Comparison of ENCODE assay signal across 18 mouse cellular contexts in the genomic region with DNA sequence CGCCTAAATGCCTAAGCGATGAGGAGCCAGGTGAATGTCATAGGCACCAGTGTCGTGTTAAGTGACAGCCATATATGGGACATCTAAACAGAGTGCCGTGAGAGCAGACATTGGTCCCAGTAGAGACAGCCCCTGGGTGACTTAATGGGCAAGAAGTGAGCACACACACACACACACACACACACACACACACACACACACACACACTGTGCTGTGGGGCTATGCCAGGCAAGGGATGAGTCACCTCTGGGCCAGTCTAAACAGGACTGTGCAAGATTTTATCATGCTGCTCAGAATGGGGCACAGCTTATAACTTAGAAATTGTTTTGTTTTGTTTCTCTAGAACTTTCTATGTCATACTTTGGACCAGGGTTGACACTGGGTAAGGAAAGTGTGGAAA. TPM values are rescaled to one million over a fixed set of nuclear protein-coding genes. Genes with fewer than 3 reads are reported as not detected.
DNase-seq lines count a peak whose midpoint lies in the region; ATAC-seq and TF ChIP-seq lines count a peak whose summit lies in the region.
"Had no signal": no experiment of that assay in that cellular context is flagged by ENCODE, and none has a peak within 500 bp of the region (broad histone marks: within the 10 kb centered on the region; RNA-seq: fewer than 3 reads in every experiment).

No protein-coding gene starts in this region.

- no peak overlapping the region for H3ac ChIP-seq in C2C12 (ENCODE audit: control insufficient read depth, insufficient read length, low read depth)

- DNase-seq in intestine, embryonic 14.5 days (ENCODE audit: low spot score): no peak
- DNase-seq in adrenal gland, postnatal 25 days: peak; percentile 60
- no peak for DNase-seq in embryo, embryonic 10 days (ENCODE audit: low spot score)
- DNase-seq in lung, postnatal 10 days: no peak
- DNase-seq: cerebellum, postnatal 10 days; gastrocnemius, postnatal 10 days; heart, postnatal 36 days; kidney, postnatal 10 days; liver, postnatal 0 days; right cerebral cortex, postnatal 14 days had no signal

- H3K27ac ChIP-seq in intestine, embryonic 14.5 days (ENCODE audit: low read depth): no peak overlapping the region
- H3K27ac ChIP-seq in intestine, embryonic 15.5 days: no peak overlapping the region
- H3K27ac ChIP-seq in stomach, embryonic 16.5 days (ENCODE audit: low read length): no peak overlapping the region
- H3K27ac ChIP-seq: midbrain, embryonic 13.5 days had no signal

- no peak overlapping the region for H3K4me3 ChIP-seq in intestine, embryonic 14.5 days (ENCODE audit: low read depth, low read length)
- no peak overlapping the region for H3K4me3 ChIP-seq in intestine, embryonic 15.5 days (replicated peaks)
- H3K4me3 ChIP-seq in C2C12 (ENCODE audit: insufficient read depth, poor library complexity, severe bottlenecking): no peak overlapping the region
- no peak overlapping the region for H3K4me3 ChIP-seq in stomach, embryonic 16.5 days (replicated peaks; ENCODE audit: low read length)
- H3K4me3 ChIP-seq: heart, embryonic 12.5 days; midbrain, embryonic 13.5 days had no signal

- ATAC-seq in intestine, embryonic 14.5 days (replicated peaks; ENCODE audit: low FRiP score, low TSS enrichment, low read depth): 0 out of 2 replicates have a peak, but pooled peaks have one; percentile 47
- no peak for ATAC-seq in intestine, embryonic 15.5 days
- ATAC-seq in stomach, embryonic 16.5 days (ENCODE audit: insufficient read depth, low FRiP score): peak; percentile 59
- ATAC-seq in cerebellum, adult (ENCODE audit: insufficient number of reproducible peaks, low FRiP score, low TSS enrichment): no peak
- ATAC-seq: activated CD4-positive, CD25-positive, alpha-beta regulatory T cell, adult 4 months; CD4-positive, CD25-positive, alpha-beta regulatory T cell, adult 4 months; liver, postnatal 0 days; midbrain, embryonic 13.5 days had no signal

- H3K9me3 ChIP-seq in intestine, embryonic 14.5 days (ENCODE audit: control insufficient read depth, low read length): no peaks in the 10 kb centered on the region
- H3K9me3 ChIP-seq in intestine, embryonic 15.5 days: no peaks in the 10 kb centered on the region
- H3K9me3 ChIP-seq in stomach, embryonic 16.5 days (replicated peaks; ENCODE audit: control insufficient read depth, low read length): no peaks in the 10 kb centered on the region
- H3K9me3 ChIP-seq: heart, embryonic 12.5 days; midbrain, embryonic 13.5 days had no signal

- H3K79me2 ChIP-seq in C2C12 (ENCODE audit: control insufficient read depth, insufficient read depth): no peaks in the 10 kb centered on the region

- H3K4me1 ChIP-seq in intestine, embryonic 14.5 days (replicated peaks; ENCODE audit: control insufficient read depth, insufficient read depth, low read length): no peaks in the 10 kb centered on the region
- peaks cover 3% of the 10 kb centered on the region; the same call in 1 of the 2 replicates for H3K4me1 ChIP-seq in intestine, embryonic 15.5 days (replicated peaks)
- H3K4me1 ChIP-seq in stomach, embryonic 16.5 days (ENCODE audit: control insufficient read depth, insufficient read depth, low read length): peaks cover 9% of the 10 kb centered on the region

- WGBS in intestine, embryonic 14.5 days: 81% methylated on average over 4 of the region's 4 CpGs
- 84% methylated on average over 4 of the region's 4 CpGs for WGBS in intestine, embryonic 15.5 days
- 80% methylated on average over 4 of the region's 4 CpGs for WGBS in stomach, embryonic 16.5 days

- H3K79me3 ChIP-seq in C2C12 (ENCODE audit: low read depth): no peaks in the 10 kb centered on the region

- no peaks in the 10 kb centered on the region for H3K36me3 ChIP-seq in intestine, embryonic 14.5 days (ENCODE audit: control insufficient read depth, insufficient read depth, low read length)
- no peaks in the 10 kb centered on the region for H3K36me3 ChIP-seq in intestine, embryonic 15.5 days
- H3K36me3 ChIP-seq in C2C12 (ENCODE audit: control insufficient read depth, insufficient read depth): no peaks in the 10 kb centered on the region
- no peaks in the 10 kb centered on the region for H3K36me3 ChIP-seq in stomach, embryonic 16.5 days (ENCODE audit: control insufficient read depth, insufficient read depth, low read length)
- H3K36me3 ChIP-seq: heart, embryonic 12.5 days; midbrain, embryonic 13.5 days had no signal

- no peaks in the 10 kb centered on the region for H3K27me3 ChIP-seq in intestine, embryonic 14.5 days (replicated peaks; ENCODE audit: control insufficient read depth, insufficient read depth, low read length)
- H3K27me3 ChIP-seq in intestine, embryonic 15.5 days (replicated peaks): no peaks in the 10 kb centered on the region
- no peaks in the 10 kb centered on the region for H3K27me3 ChIP-seq in C2C12 (ENCODE audit: control insufficient read depth, insufficient read depth, insufficient read length)
- no peaks in the 10 kb centered on the region for H3K27me3 ChIP-seq in stomach, embryonic 16.5 days (ENCODE audit: control insufficient read depth, insufficient read depth, low read length)
- H3K27me3 ChIP-seq: heart, embryonic 12.5 days had no signal

- H3K9ac ChIP-seq in intestine, embryonic 14.5 days (ENCODE audit: low read length): no peak overlapping the region
- H3K9ac ChIP-seq in intestine, embryonic 15.5 days: no peak overlapping the region
- no peak overlapping the region for H3K9ac ChIP-seq in stomach, embryonic 16.5 days (ENCODE audit: low read length)
- H3K9ac ChIP-seq: heart, embryonic 12.5 days; liver, postnatal 0 days; midbrain, embryonic 13.5 days had no signal

- no peak overlapping the region for H3K4me2 ChIP-seq in intestine, embryonic 14.5 days (ENCODE audit: low read length)
- H3K4me2 ChIP-seq in intestine, embryonic 15.5 days (replicated peaks): no peak overlapping the region
- no peak overlapping the region for H3K4me2 ChIP-seq in stomach, embryonic 16.5 days (ENCODE audit: low read depth, low read length)
- H3K4me2 ChIP-seq: heart, embryonic 12.5 days; midbrain, embryonic 13.5 days had no signal

- TF ChIP-seq CTCF in C2C12 (IDR thresholded peaks at IDR 0.05; ENCODE audit: control insufficient read depth, insufficient read depth, insufficient read length): no peak

TF ChIP-seq in C2C12, 6 proteins besides CTCF, POLR2A, EP300 and RAD21:
- peak; percentile 17 for TF ChIP-seq MYOD1 (IDR thresholded peaks at IDR 0.05; ENCODE audit: control insufficient read depth, insufficient read length, low read depth)
- TF ChIP-seq USF1 (IDR thresholded peaks at IDR 0.05; ENCODE audit: low read depth): no peak
- TF ChIP-seq CEBPB (IDR thresholded peaks at IDR 0.05; ENCODE audit: low read depth): no peak
- peak; percentile 71 for TF ChIP-seq MAX (IDR thresholded peaks at IDR 0.05)
- no peak for TF ChIP-seq MYOG (IDR thresholded peaks at IDR 0.05; ENCODE audit: control insufficient read depth, extremely low read depth, insufficient read length)
- TF ChIP-seq FOSL1 (IDR thresholded peaks at IDR 0.05; ENCODE audit: insufficient read depth, low read length, poor library complexity, severe bottlenecking): peak; percentile 85

RNA-seq across cellular contexts. Expression of gene Htr1d, which starts 10.7 kb away (rescaled TPM):
- 0.12 and 0.16 TPM in 2 replicates for polyA plus RNA-seq in intestine, embryonic 14.5 days (2014; fragmentation: Nextera tagmentation; extraction: Ambion mirVana)
- 0.11 and 0.28 TPM in 2 replicates for polyA plus RNA-seq in intestine, embryonic 15.5 days (2015; fragmentation: Nextera tagmentation; extraction: Ambion mirVana)
- polyA plus RNA-seq in C2C12 (2012; fragmentation: generic; extraction: Trizol): 0.06 TPM
- not detected in 2 replicates for total RNA-seq in adrenal gland, postnatal 25 days (2021)
- polyA plus RNA-seq in stomach, embryonic 16.5 days (2015; fragmentation: Nextera tagmentation; extraction: Ambion mirVana): 0.27 and 0.34 TPM in 2 replicates
- total RNA-seq: heart, postnatal 36 days had no signal
- polyA plus RNA-seq: CD4-positive, CD25-positive, alpha-beta regulatory T cell, adult 4 months; liver, postnatal 0 days had no signal

RNA-seq across cellular contexts. Expression of gene 6030445D17Rik, which starts 28.0 kb away (rescaled TPM):
- 0.23 and 0.43 TPM in 2 replicates for polyA plus RNA-seq in intestine, embryonic 14.5 days (2014; fragmentation: Nextera tagmentation; extraction: Ambion mirVana)
- polyA plus RNA-seq in intestine, embryonic 15.5 days (2015; fragmentation: Nextera tagmentation; extraction: Ambion mirVana): 0.43 and 0.50 TPM in 2 replicates
- 0.46 TPM for polyA plus RNA-seq in C2C12 (2012; fragmentation: generic; extraction: Trizol)
- total RNA-seq in adrenal gland, postnatal 25 days (2021): 0.30 and 0.71 TPM in 2 replicates
- polyA plus RNA-seq in stomach, embryonic 16.5 days (2015; fragmentation: Nextera tagmentation; extraction: Ambion mirVana): 0.19 and 0.21 TPM in 2 replicates
- polyA plus RNA-seq: activated CD4-positive, CD25-positive, alpha-beta regulatory T cell, adult 4 months; CD4-positive, CD25-positive, alpha-beta regulatory T cell, adult 4 months had no signal

RNA-seq across cellular contexts. Expression of gene Luzp1, which starts 35.5 kb away (rescaled TPM):
- polyA plus RNA-seq in intestine, embryonic 14.5 days (2014; fragmentation: Nextera tagmentation; extraction: Ambion mirVana): 112 and 122 TPM in 2 replicates
- 114 and 115 TPM in 2 replicates for polyA plus RNA-seq in intestine, embryonic 15.5 days (2015; fragmentation: Nextera tagmentation; extraction: Ambion mirVana)
- polyA plus RNA-seq in C2C12 (2012; fragmentation: generic; extraction: Trizol): 16.1 TPM
- total RNA-seq in adrenal gland, postnatal 25 days (2021): 30.6 and 37.2 TPM in 2 replicates
- 88.7 and 90.1 TPM in 2 replicates for polyA plus RNA-seq in stomach, embryonic 16.5 days (2015; fragmentation: Nextera tagmentation; extraction: Ambion mirVana)

Comparison
In these comparisons a context has a peak if more than half of its experiments do, and no peak if none do; other contexts are left out.
1. ATAC-seq: peak in intestine, embryonic 14.5 days (single experiment) and stomach, embryonic 16.5 days (single experiment); none in intestine, embryonic 15.5 days (single experiment) and cerebellum, adult (single experiment).